Mouse (Mus musculus) midbrain, embryonic 11.5 days (tissue): Measurements from ENCODE around the gene Gm7534. TPM values are rescaled to one million over a fixed set of nuclear protein-coding genes. Genes with fewer than 3 reads are reported as not detected.

Experiments used
- ATAC-seq: fragments of 200-750 bp; cut with Nextera tagmentation; 2 replicates; pipeline ENCODE4 v1.8.0; 2017; ENCODE audit warnings: moderate TSS enrichment, moderate library complexity; ENCODE audit not compliant: low FRiP score
- DNase-seq: peaks from one replicate; pipeline ENCODE4 v3.0.0; 2015; ENCODE audit warnings: low spot score; ENCODE audit errors: missing footprints
- H3K27ac ChIP-seq: fragments of 300-500 bp; sonication (generic); 2 replicates; pipeline ENCODE4 v1.5.1; 2014; ENCODE audit warnings: low read depth, low read length
- H3K27me3 ChIP-seq: fragments of 300-500 bp; sonication (generic); 2 replicates; pipeline ENCODE4 v1.6.1; 2014; ENCODE audit warnings: mild to moderate bottlenecking, low read length, moderate library complexity, mixed read lengths; ENCODE audit not compliant: control insufficient read depth, insufficient read depth
- H3K36me3 ChIP-seq: fragments of 300-500 bp; sonication (generic); 2 replicates; pipeline ENCODE4 v1.6.1; 2014; ENCODE audit warnings: mild to moderate bottlenecking, low read length, moderate library complexity, mixed read lengths; ENCODE audit not compliant: control insufficient read depth, insufficient read depth
- H3K4me1 ChIP-seq: fragments of 300-500 bp; sonication (generic); 2 replicates; pipeline ENCODE4 v1.6.1; 2014; ENCODE audit warnings: low read length; ENCODE audit not compliant: control insufficient read depth, insufficient read depth
- H3K4me2 ChIP-seq: fragments of 300-500 bp; sonication (generic); 2 replicates; pipeline ENCODE4 v1.6.1; 2014; ENCODE audit warnings: mild to moderate bottlenecking, moderate library complexity
- H3K4me3 ChIP-seq: fragments of 300-500 bp; sonication (generic); 2 replicates; pipeline ENCODE4 v1.5.1; 2014; ENCODE audit warnings: low read depth, low read length
- H3K9ac ChIP-seq: fragments of 300-500 bp; sonication (generic); 2 replicates; pipeline ENCODE4 v1.6.1; 2014; ENCODE audit warnings: low read length
- H3K9me3 ChIP-seq: fragments of 300-500 bp; sonication (generic); 2 replicates; pipeline ENCODE4 v1.6.1; 2016; ENCODE audit warnings: low read length; ENCODE audit not compliant: control insufficient read depth
- WGBS: fragments of 180-500 bp; shearing (Covaris S2); extraction: QIAGEN DNeasy Blood & Tissue Kit; methylation state at CpG from one replicate; pipeline ENCODE4 v1.1.7; 2014; 5-methylcytosine and 5-hydroxymethylcytosine counted together
- polyA plus RNA-seq: library from polyadenylated mRNA; unstranded; fragments of >200 nt; fragmentation: Nextera tagmentation; extraction: Ambion mirVana; gene quantifications from 2 replicates; pipeline ENCODE4 v1.2.1, GENCODE M21; 2014

Gene Gm7534
- polyA plus RNA-seq, 1 experiment from 2014 or later = not detected

DNA sequence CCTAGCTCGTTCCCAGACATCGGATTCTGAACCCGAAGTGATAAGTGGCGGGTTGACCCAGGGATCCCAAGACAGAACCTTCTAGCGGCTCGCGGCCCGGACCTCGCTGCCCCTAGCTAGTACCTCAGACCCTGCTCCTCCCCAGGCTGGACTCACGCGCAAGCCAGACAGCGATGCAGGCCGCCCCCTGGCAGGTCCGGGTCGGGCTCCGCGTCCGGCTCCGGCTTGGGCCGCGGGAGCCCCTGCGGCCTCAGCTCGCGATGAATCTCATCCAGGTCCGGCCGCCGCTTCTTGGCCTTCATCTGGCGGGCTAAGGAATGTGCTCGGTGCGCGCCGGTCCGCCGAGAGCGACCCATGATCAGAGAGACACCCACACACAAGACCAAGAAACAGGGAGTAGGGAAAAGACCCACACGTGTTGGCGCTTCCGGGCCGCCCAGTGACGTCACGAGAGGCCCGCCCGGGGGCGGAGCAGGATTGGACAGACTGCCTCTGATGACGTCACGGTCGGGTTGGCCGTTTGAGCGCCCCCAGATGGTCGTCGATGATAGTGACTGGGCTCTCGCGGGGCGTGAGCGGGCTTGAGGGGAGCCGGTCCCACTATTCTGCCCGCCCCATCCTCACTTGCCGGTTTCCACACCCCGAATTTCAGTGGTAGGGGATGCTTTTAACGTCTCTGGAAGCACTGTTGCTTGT is 42.5 kb upstream of the Gm7534 start, which contains the start of gene Zfp593:
Gene Zfp593 (minus strand): TSS at position 445 of the 696 bp plus-strand sequence.
- Histone ChIP-seq H3K4me2 (peak within 1 kb of the TSS; percentile 96), H3K9ac (peak within 1 kb of the TSS; percentile 82), H3K9me3 (no peaks in the 10 kb centered on the region), H3K27ac (no peak within 1 kb of the TSS), H3K36me3 (no peaks in the 10 kb centered on the region), H3K4me3 (peak within 1 kb of the TSS; percentile 89), H3K4me1 (peaks cover 20% of the 10 kb centered on the region), H3K27me3 (peaks cover 17% of the 10 kb centered on the region)
- peak; percentile 100 for DNase-seq
- ATAC-seq = peak; percentile 84
- WGBS = 0% methylated on average over 60 of the region's 60 CpGs

DNA sequence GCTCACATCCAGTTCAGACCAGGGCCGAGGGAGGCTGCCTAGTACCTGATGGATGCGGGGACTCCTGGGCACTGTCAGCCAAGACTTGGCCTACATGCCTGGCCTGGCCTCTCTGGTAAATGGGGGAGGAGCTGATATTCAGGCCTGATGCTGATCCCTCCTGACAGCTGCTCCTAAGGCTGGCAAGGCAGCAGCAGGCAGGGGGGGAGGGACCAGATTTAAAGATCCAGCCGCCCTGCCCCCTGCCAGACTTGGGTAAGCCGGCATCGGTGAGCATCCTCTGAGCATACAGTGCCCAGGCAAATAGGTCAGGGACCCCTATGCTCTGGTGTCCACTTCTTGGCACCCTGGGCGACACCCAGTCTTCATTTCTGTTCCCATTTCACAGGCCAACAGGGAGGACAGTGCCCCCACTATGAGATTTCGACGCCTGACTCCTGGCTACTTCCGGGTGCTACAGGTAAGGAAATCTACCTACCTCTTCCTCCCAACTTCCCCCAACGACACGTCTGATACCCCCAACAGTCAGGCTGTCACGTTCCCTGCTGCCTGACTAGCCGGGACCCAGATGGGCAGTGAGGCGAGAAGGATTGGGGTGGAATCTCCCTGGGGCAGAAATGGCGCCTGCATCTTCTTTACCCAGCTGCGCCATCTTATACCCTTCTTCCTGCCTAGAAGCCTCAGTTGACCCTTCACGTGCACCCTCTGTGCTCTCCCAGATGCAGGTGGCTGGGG is 40.9 kb upstream of the Gm7534 start, which contains the start of gene E130218I03Rik:
Gene E130218I03Rik (plus strand): TSS at position 147 of the 735 bp plus-strand sequence.
- peak within 1 kb of the TSS; percentile 89; the same call in 1 of the 2 replicates for H3K4me3 ChIP-seq
- peaks cover 13% of the 10 kb centered on the region for H3K4me1 ChIP-seq
- H3K4me2 ChIP-seq = peak within 1 kb of the TSS; percentile 96
- no peak within 1 kb of the TSS for H3K27ac ChIP-seq
- WGBS = 94% methylated on average over 17 of the region's 17 CpGs
- no peak for ATAC-seq
- no peaks in the 10 kb centered on the region for H3K36me3 ChIP-seq
- H3K27me3 ChIP-seq = peaks cover 4% of the 10 kb centered on the region; the same call in 1 of the 2 replicates
- DNase-seq = peak; percentile 62
- H3K9me3 ChIP-seq = no peaks in the 10 kb centered on the region
- H3K9ac ChIP-seq = peak within 1 kb of the TSS; percentile 82; the same call in 1 of the 2 replicates

GRCm38 (mm10) chr4:134238686-134239085 is 35.9 kb upstream of the Gm7534 start:
- H3K4me1 ChIP-seq = no peaks in the 10 kb centered on the region
- H3K27ac ChIP-seq = no peak overlapping the region
- H3K36me3 ChIP-seq = no peaks in the 10 kb centered on the region
- DNase-seq (no peak), ATAC-seq (no peak)
- no peak overlapping the region for H3K9ac ChIP-seq
- 13% methylated on average over 10 of the region's 10 CpGs for WGBS
- H3K9me3 ChIP-seq = no peaks in the 10 kb centered on the region
- peaks cover 7% of the 10 kb centered on the region; the same call in 1 of the 2 replicates for H3K27me3 ChIP-seq
- H3K4me2 ChIP-seq = no peak overlapping the region
- no peak overlapping the region for H3K4me3 ChIP-seq

GRCm38 (mm10) chr4:134238279-134238651 is 35.5 kb upstream of the Gm7534 start, which contains the start of gene Cnksr1:
Cnksr1 (minus strand) TSS chr4:134238399.
- no peak within 1 kb of the TSS for H3K4me2 ChIP-seq
- DNase-seq (no peak), ATAC-seq (no peak)

GRCm38 (mm10) chr4:134237582-134238278 is 34.9 kb upstream of the Gm7534 start:
- H3K4me1 ChIP-seq = no peaks in the 10 kb centered on the region
- DNase-seq (no peak), ATAC-seq (no peak)
- 25% methylated on average over 19 of the region's 19 CpGs for WGBS
- no peak overlapping the region for H3K4me2 ChIP-seq
- no peak overlapping the region for H3K9ac ChIP-seq
- no peaks in the 10 kb centered on the region for H3K9me3 ChIP-seq
- H3K4me3 ChIP-seq = no peak overlapping the region
- peaks cover 7% of the 10 kb centered on the region; the same call in 1 of the 2 replicates for H3K27me3 ChIP-seq
- H3K36me3 ChIP-seq = no peaks in the 10 kb centered on the region
- no peak overlapping the region for H3K27ac ChIP-seq

More at GRCm38 (mm10) chr4:134238279-134238651, 35.5 kb upstream of the Gm7534 start, which contains the start of gene Cnksr1:
- Histone ChIP-seq H3K27ac (no peak within 1 kb of the TSS), H3K36me3 (no peaks in the 10 kb centered on the region), H3K9ac (no peak within 1 kb of the TSS), H3K27me3 (peaks cover 7% of the 10 kb centered on the region; the same call in 1 of the 2 replicates), H3K4me1 (no peaks in the 10 kb centered on the region), H3K4me3 (no peak within 1 kb of the TSS), H3K9me3 (no peaks in the 10 kb centered on the region)
- WGBS = 3% methylated on average over 18 of the region's 18 CpGs

GRCm38 (mm10) chr4:134234876-134235275 is 32.1 kb upstream of the Gm7534 start:
- WGBS = 81% methylated on average over 5 of the region's 5 CpGs
- no peak overlapping the region for H3K4me2 ChIP-seq
- no peak for ATAC-seq

GRCm38 (mm10) chr4:134230431-134230830 is 27.6 kb upstream of the Gm7534 start:
- no peaks in the 10 kb centered on the region for H3K4me1 ChIP-seq
- 40% methylated on average over 8 of the region's 8 CpGs for WGBS
- no peak overlapping the region for H3K4me3 ChIP-seq
- H3K27me3 ChIP-seq = no peaks in the 10 kb centered on the region
- no peaks in the 10 kb centered on the region for H3K36me3 ChIP-seq
- H3K9me3 ChIP-seq = no peaks in the 10 kb centered on the region
- no peak overlapping the region for H3K27ac ChIP-seq
- H3K4me2 ChIP-seq = no peak overlapping the region
- ATAC-seq (no peak), DNase-seq (no peak)
- no peak overlapping the region for H3K9ac ChIP-seq

More at GRCm38 (mm10) chr4:134234876-134235275, 32.1 kb upstream of the Gm7534 start:
- no peaks in the 10 kb centered on the region for H3K36me3 ChIP-seq
- no peaks in the 10 kb centered on the region for H3K9me3 ChIP-seq
- DNase-seq = no peak
- peaks cover 7% of the 10 kb centered on the region; the same call in 1 of the 2 replicates for H3K27me3 ChIP-seq
- no peak overlapping the region for H3K9ac ChIP-seq
- no peak overlapping the region for H3K4me3 ChIP-seq
- no peak overlapping the region for H3K27ac ChIP-seq
- no peaks in the 10 kb centered on the region for H3K4me1 ChIP-seq

DNA sequence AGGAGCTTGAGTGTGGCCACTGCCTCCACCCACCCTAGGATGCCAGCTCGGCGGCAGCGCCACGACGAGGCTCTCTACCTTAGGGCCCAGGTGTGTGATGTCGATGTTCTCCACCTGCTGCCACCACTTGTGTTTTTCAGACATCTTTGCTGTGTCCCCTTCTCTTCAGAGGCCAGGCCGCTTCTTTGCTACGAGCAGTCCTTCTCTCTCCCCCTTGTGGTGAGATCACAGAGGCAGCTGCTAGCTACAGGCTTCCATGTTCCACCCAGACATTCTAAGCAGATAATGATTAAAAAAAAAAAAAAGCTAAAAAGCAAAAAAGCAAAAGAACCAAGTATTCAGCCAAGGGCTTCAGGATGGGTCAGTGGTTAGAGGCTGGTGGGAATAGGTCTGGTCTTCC is 24.4 kb upstream of the Gm7534 start, which contains the start of gene Catsper4:
Gene Catsper4 (minus strand): TSS at position 190 of the 400 bp plus-strand sequence.
- H3K36me3 ChIP-seq = no peaks in the 10 kb centered on the region
- H3K27ac ChIP-seq = no peak within 1 kb of the TSS
- no peaks in the 10 kb centered on the region for H3K4me1 ChIP-seq
- ATAC-seq (no peak), DNase-seq (no peak)
- no peak within 1 kb of the TSS for H3K4me3 ChIP-seq
- H3K9me3 ChIP-seq = no peaks in the 10 kb centered on the region
- WGBS = 69% methylated on average over 8 of the region's 8 CpGs
- no peak within 1 kb of the TSS for H3K4me2 ChIP-seq
- H3K9ac ChIP-seq = no peak within 1 kb of the TSS
- no peaks in the 10 kb centered on the region for H3K27me3 ChIP-seq
